Mouse (Mus musculus) MEL-GATA-1-ER (cell line): ENCODE data around the gene Pias3.
"Not testable (repeated sequence)": the region's sequence is repeated elsewhere in the genome, so short reads cannot be mapped to it uniquely, and the experiment has no call there.

Experiments used
- DNase-seq: peaks from one replicate; pipeline ENCODE4 v3.0.0-alpha.2; 2012; ENCODE audit warnings: low read depth; ENCODE audit errors: extremely low read depth

Pias3 gene

GRCm38 (mm10) chr3:96728634-96729402 is 32.6 kb downstream of the Pias3 start:
- peak; percentile 29 for DNase-seq

GRCm38 (mm10) chr3:96729403-96729784 is 33.2 kb downstream of the Pias3 start:
- DNase-seq = peak; percentile 93

- DNase-seq = no peak
Measured at GRCm38 (mm10) chr3:96730785-96731184, 34.6 kb downstream of the Pias3 start.

GRCm38 (mm10) chr3:96733984-96734383 is 37.8 kb downstream of the Pias3 start:
- no peak for DNase-seq

- DNase-seq = no peak
Measured at GRCm38 (mm10) chr3:96735200-96735599, 39.0 kb downstream of the Pias3 start.

- no peak for DNase-seq
Measured at GRCm38 (mm10) chr3:96737013-96737740, 41.0 kb downstream of the Pias3 start.

GRCm38 (mm10) chr3:96737995-96738394 is 41.8 kb downstream of the Pias3 start:
- no peak for DNase-seq

GRCm38 (mm10) chr3:96740279-96740678 is 44.1 kb downstream of the Pias3 start:
- DNase-seq = not testable (repeated sequence)

GRCm38 (mm10) chr3:96744348-96744747 is 48.2 kb downstream of the Pias3 start:
- no peak for DNase-seq

GRCm38 (mm10) chr3:96746829-96747228 is 50.6 kb downstream of the Pias3 start:
- no peak for DNase-seq
